Mouse (Mus musculus) cerebral cortex, adult 2 months (tissue): ENCODE measurements around the gene Myrip.

Experiments used
- WGBS: fragments of 180-500 bp; shearing (Covaris S2); methylation state at CpG from one replicate; pipeline ENCODE4 v1.1.7; 2018; 5-methylcytosine and 5-hydroxymethylcytosine counted together

Gene Myrip

GRCm38 (mm10) chr9:120301213-120301612 is at the start of gene Myrip:
TSS of gene Myrip (plus strand) at chr9:120301513.
- 92% methylated on average over 1 of the region's 1 CpGs for WGBS

DNA sequence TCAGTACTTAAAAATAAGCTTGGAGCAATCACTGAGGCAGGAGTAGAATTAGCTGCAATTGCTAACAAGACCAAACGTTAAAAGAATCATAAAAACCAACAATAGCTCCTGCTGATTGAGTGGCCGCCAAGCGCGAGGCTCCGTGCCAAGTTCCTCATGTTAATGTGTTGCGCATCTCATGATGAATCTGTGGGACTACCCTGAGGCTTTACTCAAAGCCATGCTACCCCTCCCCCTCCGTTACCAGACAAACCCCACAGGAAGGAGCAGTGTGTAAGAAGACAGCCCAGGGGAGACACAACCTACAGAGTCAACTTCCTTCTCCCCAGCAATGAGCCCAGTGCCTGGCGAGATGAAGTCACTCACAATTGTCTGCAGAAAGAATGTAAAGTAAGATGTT is 41.5 kb upstream of the Myrip start:
- 32% methylated on average over 8 of the region's 8 CpGs for whole genome bisulfite sequencing

DNA sequence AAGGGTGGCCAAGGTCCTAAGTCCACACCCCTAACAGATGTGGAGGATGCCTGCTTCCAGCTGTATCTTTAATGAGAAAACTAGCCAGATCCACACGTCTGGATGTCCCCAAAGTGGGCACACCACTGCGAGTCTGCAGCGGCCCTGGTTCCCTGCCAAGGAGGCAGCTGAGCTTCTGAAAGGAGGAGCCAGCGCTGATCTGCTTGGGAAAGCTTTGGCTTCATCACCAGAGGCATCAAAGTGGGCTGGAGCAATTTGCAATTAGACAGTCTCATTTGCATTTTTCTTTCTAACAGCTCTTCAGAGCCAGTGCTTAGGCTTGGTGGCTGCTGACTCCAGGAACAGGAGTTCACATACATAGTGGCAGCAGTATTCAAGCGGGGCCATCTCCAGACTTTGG is 37.3 kb upstream of the Myrip start:
- 24% methylated on average over 5 of the region's 5 CpGs for WGBS

DNA sequence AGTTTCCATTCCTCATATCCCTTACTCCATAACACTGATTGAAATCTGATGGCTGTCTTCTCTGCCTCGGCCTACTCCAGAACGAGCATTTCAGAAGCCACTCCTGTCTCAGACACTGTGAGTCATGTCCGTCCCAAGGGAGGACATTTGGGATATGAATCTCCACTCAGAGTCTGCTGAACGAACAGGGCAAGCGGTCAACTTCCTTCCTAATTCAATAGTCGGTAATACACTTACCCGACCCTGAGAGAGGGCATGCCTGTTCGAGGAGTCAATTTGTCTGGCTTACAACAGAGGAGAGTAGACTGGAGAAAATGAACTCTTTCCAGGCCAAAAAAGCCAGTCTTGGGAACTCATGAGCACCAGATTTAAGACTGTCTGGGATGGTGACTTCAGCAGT is 28.2 kb upstream of the Myrip start:
- 78% methylated on average over 8 of the region's 8 CpGs for WGBS

DNA sequence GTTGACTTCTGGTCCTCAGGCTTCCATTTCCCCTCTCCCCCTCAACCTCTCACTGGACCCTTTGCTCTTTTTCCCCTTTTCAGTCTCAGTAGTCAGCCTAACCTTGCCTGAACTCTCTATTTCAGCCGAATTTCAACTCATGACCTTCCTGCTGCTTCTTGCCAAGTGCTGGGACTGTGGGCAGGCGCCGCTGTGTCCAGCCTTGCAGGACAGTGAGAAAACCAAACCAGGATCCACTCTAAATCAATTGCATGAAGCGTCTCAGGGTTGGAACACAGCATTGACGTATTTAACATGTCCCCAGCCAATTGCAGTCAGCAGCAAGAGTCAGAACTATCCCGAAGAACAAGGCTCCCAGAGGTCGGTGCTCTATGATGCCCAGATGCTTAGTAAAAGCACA is 26.1 kb upstream of the Myrip start:
- 86% methylated on average over 7 of the region's 7 CpGs for WGBS

GRCm38 (mm10) chr9:120281147-120281546 is 20.2 kb upstream of the Myrip start:
- 43% methylated on average over 12 of the region's 12 CpGs for WGBS

DNA sequence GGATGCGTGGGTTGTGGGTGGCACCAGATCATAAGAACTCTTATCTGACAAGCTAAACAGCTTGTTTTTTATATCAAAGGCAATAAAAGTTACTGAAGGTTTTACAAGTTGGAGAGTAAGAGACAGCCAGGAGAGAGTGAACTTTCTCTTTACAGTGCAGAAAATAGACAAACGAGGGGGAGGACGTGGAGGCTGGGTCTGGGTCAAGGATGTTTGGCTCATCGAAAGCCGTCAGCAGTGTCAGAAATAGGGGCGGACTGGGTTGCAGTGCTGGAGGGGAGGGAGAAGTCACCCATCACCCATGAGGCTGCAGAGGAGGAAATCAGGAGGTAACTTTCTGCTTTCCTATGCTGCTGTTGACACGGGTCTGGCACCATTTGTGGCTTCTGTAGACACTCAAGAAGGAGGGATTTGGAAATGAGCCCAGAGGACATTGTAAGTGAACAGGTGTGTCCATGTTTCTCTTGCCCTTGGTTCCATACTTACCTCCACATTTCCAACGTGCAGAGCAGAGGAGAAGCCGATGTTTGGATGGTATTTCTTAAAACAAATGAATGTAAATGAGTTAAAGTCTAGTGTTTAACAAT is 18.8 kb upstream of the Myrip start:
- 54% methylated on average over 9 of the region's 9 CpGs for WGBS

- 42% methylated on average over 12 of the region's 12 CpGs for WGBS
Observed at GRCm38 (mm10) chr9:120283556-120283955, 17.8 kb upstream of the Myrip start.

DNA sequence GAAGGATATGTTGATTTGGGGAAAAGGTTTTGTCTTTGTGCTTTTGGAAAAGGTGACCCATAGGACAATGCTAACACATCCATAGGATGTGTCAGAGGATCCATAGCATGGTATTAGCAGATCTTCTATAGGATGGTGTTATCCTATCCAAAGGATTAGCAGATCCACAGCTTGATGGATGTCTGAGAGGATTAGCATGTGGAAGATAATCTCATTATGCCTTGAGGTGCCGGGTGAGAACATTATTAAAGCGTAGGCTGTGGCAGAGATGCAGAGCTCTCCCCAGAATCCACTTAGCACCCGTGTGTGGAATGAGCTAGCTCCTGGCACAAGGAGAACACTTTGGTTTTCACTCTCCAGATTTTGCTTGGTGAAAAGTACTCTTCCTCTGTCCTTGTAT is 13.3 kb upstream of the Myrip start:
- WGBS: 34% methylated on average over 3 of the region's 3 CpGs

DNA sequence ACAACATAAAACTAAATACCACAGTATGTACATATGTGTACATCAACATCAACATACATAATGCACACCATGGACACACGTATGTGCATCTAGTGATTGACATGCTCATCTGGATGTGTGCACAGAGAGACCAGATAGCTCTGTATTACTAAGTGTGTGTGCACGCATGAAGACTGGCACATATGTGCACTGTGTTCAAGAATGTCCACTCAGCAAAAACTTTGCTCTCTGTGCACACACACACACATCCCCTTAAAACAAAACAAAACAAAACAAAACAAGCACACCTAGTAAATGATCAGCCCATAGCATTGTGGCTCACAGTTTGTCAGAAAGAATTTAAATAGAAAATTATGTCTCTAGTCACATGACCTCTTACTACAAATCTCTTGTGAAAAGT is 10.9 kb upstream of the Myrip start:
- 96% methylated on average over 2 of the region's 2 CpGs for WGBS

DNA sequence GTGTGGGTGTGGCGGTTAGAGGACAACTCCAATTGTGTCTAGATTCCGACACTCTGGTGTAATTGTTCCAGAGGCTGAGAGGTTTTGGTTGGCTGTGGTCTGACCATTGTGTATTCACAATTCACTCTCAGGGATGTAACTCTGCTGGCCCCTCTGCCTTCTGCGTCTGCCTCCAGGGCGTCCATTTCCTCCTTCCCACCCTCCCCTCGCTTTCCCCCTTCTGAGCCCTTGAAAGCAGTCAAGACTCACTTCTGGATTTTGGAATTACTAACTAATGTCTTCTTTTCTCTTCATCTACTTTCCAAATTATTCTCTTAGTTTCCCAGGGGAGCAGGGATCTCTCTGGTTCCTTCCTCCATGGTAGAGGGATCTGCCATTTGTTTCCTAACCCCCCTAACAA is 8.8 kb upstream of the Myrip start:
- WGBS: 69% methylated on average over 5 of the region's 5 CpGs

- WGBS: 85% methylated on average over 5 of the region's 5 CpGs
Observed at GRCm38 (mm10) chr9:120295527-120295926, 5.8 kb upstream of the Myrip start.

- 75% methylated on average over 1 of the region's 1 CpGs for WGBS
Observed at GRCm38 (mm10) chr9:120296938-120297337, 4.4 kb upstream of the Myrip start.

- WGBS: 80% methylated on average over 2 of the region's 2 CpGs
Observed at GRCm38 (mm10) chr9:120299429-120299828, 1.9 kb upstream of the Myrip start.

GRCm38 (mm10) chr9:120302980-120303452 is 1.7 kb downstream of the Myrip start:
- 10% methylated on average over 19 of the region's 19 CpGs for WGBS

DNA sequence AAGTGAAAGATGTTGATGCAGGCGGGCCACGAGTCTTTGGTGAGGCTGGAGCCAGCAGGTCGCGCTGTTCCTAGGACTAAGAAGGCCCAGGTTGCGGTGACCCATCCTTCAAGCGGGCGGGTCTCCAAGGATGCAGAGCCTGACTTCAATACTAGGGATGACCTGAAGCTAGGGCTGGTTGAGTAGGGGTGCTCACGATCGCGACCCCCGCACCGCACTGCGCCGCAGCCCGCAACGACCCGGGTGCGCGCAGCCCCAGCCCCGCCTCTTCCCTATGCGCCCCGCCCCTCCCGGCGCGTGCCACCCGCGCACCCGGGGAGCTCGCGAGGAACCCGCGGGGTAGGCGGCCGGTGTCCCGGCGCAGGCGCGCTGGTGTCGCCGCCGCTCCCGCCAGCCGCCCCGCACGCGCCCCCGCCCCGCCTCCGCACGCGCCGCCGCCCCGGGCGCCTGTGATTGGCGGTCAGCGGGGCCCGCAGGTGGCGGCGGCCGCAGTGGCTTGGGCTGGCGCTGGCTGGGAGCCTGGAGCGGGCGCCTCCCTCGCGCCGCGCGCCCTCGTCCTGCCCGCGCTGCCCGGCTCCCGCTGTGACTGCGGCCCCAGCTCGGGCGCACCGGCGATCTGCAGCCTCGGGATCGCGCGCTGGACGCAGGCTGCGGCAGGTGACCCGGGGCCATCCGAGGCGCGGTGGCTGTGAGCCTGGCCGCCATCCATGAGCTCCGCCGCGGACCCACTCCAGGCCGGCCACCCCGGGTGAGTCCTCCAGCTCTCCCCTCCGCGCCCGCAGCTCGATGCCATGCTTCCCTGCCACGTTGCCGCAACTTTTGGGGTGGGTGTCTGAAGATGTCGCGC is 2.4 kb downstream of the Myrip start:
- 2% methylated on average over 91 of the region's 103 CpGs for WGBS

- 2% methylated on average over 54 of the region's 54 CpGs for WGBS
Observed at GRCm38 (mm10) chr9:120304300-120305137, 3.2 kb downstream of the Myrip start.

DNA sequence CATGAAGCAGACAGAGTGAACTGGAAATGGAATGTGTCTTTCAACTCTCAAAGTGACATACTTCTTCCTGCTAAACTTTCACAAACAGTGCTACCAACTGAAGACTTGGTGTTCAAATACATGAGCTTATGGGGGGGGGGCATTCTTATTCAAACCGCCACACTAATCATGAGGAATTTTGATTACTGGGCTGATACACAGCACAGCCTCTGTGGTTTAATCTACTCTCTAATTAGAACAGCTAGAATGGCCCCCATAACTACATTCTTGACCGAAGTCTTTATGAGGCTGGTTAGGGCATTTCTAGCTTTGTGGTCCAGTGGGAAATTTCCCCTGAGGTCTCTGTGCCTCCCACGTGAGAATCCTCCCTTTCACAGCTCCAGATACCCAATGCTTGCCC is 13.9 kb downstream of the Myrip start:
- WGBS: 79% methylated on average over 3 of the region's 3 CpGs

DNA sequence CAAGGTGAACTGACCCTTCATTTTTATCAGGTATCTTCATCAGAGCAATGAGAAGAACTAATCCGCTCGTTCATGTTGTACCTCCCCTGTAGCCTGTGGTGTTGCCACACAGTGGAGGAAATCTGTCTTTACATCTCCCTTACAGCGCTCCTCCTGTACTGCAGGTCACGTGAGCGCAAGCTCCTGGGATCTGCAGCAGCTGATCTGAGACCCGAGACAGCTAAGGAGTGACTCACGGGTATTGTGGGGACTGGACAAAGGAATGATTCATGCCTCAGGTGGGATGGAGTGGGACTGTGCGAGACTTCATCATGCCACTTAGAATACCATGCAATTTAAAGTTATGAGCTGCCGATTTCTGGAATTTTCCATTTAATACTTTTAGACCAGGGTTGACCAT is 17.8 kb downstream of the Myrip start:
- WGBS: 64% methylated on average over 9 of the region's 9 CpGs

GRCm38 (mm10) chr9:120320573-120320972 is 19.3 kb downstream of the Myrip start:
- 90% methylated on average over 2 of the region's 2 CpGs for WGBS

DNA sequence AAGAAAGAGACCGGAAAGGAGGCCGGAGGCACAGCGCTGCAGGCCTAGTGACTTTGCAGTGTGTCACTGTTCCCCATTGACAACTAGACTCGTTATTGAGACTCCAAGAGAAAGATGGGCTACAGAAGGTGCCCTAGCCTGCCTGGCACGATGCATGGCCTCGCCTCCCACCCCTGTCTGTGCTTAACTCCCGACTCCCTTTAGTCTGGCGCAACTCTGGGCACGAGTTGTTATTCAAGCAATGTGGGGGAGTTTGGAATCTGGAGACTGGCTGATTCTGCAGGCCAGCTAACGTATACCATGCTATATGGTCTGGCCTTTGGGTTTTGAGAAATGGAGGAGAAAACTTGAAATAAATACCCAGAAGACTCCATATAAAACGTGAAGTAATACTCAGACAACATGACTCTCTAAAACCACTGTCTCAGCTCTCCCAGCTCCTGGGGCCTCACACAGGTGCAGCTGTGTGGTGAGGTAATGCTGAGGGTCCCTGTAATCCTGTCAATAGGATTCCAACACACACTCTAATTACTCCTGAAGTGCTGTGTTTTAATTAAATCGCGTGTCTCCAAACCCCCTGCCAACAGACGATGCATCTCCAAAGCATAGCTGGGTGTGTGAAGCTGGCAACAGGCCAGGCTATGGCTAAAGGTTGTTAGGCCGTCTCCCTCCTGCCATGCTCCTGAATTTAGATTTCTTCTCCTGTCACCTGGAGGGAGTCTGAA is 21.6 kb downstream of the Myrip start:
- 47% methylated on average over 15 of the region's 15 CpGs for WGBS

DNA sequence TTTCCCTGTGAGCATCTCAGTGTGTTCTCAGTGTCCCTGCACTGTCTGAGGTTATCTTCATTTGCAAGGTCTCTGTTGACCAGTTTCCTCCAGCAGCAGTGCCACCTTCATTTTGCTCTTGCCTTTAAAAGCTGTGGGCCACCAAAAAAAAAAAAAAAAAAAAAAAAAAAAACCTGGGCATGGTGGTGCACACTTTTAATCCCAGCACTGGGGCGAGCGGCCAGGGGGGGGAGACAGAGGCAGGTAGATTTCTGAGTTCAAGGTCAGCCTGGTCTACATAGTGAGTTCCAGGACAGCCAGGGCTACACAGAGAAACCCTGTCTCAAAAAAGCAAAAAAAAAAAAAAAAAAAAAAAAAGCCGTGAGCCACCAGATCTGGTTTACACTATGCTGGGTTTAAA is 29.7 kb downstream of the Myrip start:
- WGBS: 72% methylated on average over 3 of the region's 3 CpGs
